Comparison of ENCODE assay signal across 8 mouse cellular contexts in the genomic region with DNA sequence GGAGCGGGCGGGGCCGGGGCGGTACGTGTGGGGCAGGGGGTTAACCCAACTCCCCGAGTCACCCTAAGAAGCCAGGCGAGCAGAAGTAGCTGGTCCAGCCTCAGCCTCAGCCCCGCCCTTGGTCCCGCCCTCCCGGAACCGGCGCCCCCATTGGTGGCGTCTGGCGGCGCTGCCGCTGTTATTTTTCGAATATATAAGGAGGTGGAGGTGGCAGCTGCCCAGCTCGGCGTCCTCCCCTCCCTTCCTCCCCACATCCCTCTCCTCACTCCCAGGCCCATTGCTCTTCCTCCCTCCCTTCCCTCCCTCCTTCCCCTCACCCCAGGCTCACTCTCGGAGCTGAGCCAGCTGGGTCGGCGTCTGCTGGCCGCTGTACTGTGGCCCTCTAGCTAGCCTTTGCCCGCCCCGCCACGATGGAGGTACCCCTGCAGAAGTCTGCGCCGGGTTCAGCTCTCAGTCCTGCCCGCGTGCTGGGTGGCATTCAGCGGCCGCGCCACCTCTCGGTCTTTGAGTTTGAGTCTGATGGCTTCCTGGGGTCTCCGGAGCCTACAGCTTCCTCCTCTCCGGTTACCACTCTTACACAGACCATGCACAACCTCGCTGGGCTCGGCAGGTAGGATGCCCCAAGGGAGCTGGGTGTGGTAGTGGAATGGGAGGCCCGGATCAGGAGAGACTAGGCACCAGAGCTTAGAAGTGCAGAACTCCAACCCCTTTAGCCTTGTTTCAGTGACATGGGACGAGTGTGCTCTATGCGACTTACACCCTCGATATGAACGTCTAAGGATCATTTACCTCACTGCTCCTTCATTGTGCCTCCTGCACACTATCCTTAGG. TPM values are rescaled to one million over a fixed set of nuclear protein-coding genes. Genes with fewer than 3 reads are reported as not detected.
DNase-seq lines count a peak whose midpoint lies in the region; ATAC-seq and TF ChIP-seq lines count a peak whose summit lies in the region.

A gene (plus strand): TSS at position 179 of the 831 bp plus-strand sequence.
A gene (minus strand): TSS at position 512 of the 831 bp plus-strand sequence.

- in situ Hi-C loops in ES-E14 (cut with MboI; ENCODE audit: low sequenced_read_pairs in 2 of 2, unreplicated experiment in 2 of 2): no loop called here

- DNase-seq in ES-E14 (ENCODE audit: low read depth, low spot score): no peak
- DNase-seq in c-Kit-positive CD71-positive TER-119-positive erythroid progenitor cells, embryonic 14.5 days (ENCODE audit: low spot score): peak; percentile 87
- peak; percentile 88 to 94 for DNase-seq in kidney, postnatal 25 days
- DNase-seq in lung, adult 18-20 months: peak; percentile 88 to 92
- DNase-seq in testis, postnatal 10 days (ENCODE audit: low spot score): peak; percentile 93

- no peak within 1 kb of the TSS for H3K27ac ChIP-seq in ES-E14 (ENCODE audit: insufficient read depth, low read depth, low read length, poor library complexity, severe bottlenecking)
- peak within 1 kb of the TSS; percentile 79 for H3K27ac ChIP-seq in forebrain, embryonic 12.5 days
- H3K27ac ChIP-seq in heart, embryonic 16.5 days (ENCODE audit: low read length): peak within 1 kb of the TSS; percentile 95
- H3K27ac ChIP-seq in neural tube, embryonic 14.5 days (ENCODE audit: low read depth, low read length): peak within 1 kb of the TSS; percentile 81

- peaks cover 0 to 13% of the 10 kb centered on the region in 2 experiments; a peak in 3 of 4 replicates for H3K4me1 ChIP-seq in ES-E14 (ENCODE audit: control insufficient read depth in 2 of 2, insufficient read depth in 2 of 2, low read length in 2 of 2, poor library complexity in 1 of 2)
- H3K4me1 ChIP-seq in forebrain, embryonic 12.5 days: peaks cover 53% of the 10 kb centered on the region
- H3K4me1 ChIP-seq in heart, embryonic 16.5 days (ENCODE audit: control insufficient read depth, insufficient read depth, low read length): peaks cover 22% of the 10 kb centered on the region
- no peaks in the 10 kb centered on the region for H3K4me1 ChIP-seq in neural tube, embryonic 14.5 days (ENCODE audit: control insufficient read depth, insufficient read depth, low read length)

- no peaks in the 10 kb centered on the region for H3K9me3 ChIP-seq in ES-E14 (ENCODE audit: control insufficient read depth, insufficient read depth, low read depth, low read length)
- H3K9me3 ChIP-seq in forebrain, embryonic 12.5 days: no peaks in the 10 kb centered on the region
- no peaks in the 10 kb centered on the region for H3K9me3 ChIP-seq in heart, embryonic 16.5 days (replicated peaks; ENCODE audit: control insufficient read depth, low read length)
- no peaks in the 10 kb centered on the region for H3K9me3 ChIP-seq in neural tube, embryonic 14.5 days (ENCODE audit: control insufficient read depth, low read length)

- no peaks in the 10 kb centered on the region for H3K27me3 ChIP-seq in forebrain, embryonic 12.5 days
- no peaks in the 10 kb centered on the region for H3K27me3 ChIP-seq in heart, embryonic 16.5 days (ENCODE audit: control insufficient read depth, insufficient read depth, low read length)
- H3K27me3 ChIP-seq in neural tube, embryonic 14.5 days (ENCODE audit: control insufficient read depth, insufficient read depth, low read length): no peaks in the 10 kb centered on the region

- peak within 1 kb of the TSS; percentile 76 for H3K4me2 ChIP-seq in forebrain, embryonic 12.5 days
- peak within 1 kb of the TSS; percentile 76 for H3K4me2 ChIP-seq in heart, embryonic 16.5 days (ENCODE audit: low read depth, low read length)
- H3K4me2 ChIP-seq in neural tube, embryonic 14.5 days (ENCODE audit: low read depth, low read length): peak within 1 kb of the TSS; percentile 73

- ATAC-seq in forebrain, embryonic 12.5 days (ENCODE audit: low FRiP score): peak; percentile 84
- ATAC-seq in heart, embryonic 16.5 days (replicated peaks; ENCODE audit: extremely low read depth, insufficient read depth, low FRiP score): peak; percentile 91
- peak; percentile 87 for ATAC-seq in neural tube, embryonic 14.5 days (ENCODE audit: low read depth)

- H3K36me3 ChIP-seq in ES-E14 (ENCODE audit: control insufficient read depth, insufficient read depth, low read length, poor library complexity, severe bottlenecking): peaks cover 5% of the 10 kb centered on the region; the same call in 1 of the 2 replicates
- peaks cover 8% of the 10 kb centered on the region; the same call in 1 of the 2 replicates for H3K36me3 ChIP-seq in forebrain, embryonic 12.5 days (replicated peaks)
- peaks cover 9% of the 10 kb centered on the region for H3K36me3 ChIP-seq in heart, embryonic 16.5 days (ENCODE audit: control insufficient read depth, insufficient read depth)
- H3K36me3 ChIP-seq in neural tube, embryonic 14.5 days (ENCODE audit: control insufficient read depth, insufficient read depth, low read length): no peaks in the 10 kb centered on the region

- peak within 1 kb of the TSS; percentile 75 to 90 for H3K4me3 ChIP-seq in ES-E14 (ENCODE audit: insufficient read depth in 1 of 2, low read depth in 1 of 2, low read length in 2 of 2, poor library complexity in 1 of 2, severe bottlenecking in 1 of 2)
- H3K4me3 ChIP-seq in forebrain, embryonic 12.5 days (replicated peaks): peak within 1 kb of the TSS; percentile 60
- peak within 1 kb of the TSS; percentile 66 for H3K4me3 ChIP-seq in heart, embryonic 16.5 days (ENCODE audit: low read length)
- peak within 1 kb of the TSS; percentile 61 for H3K4me3 ChIP-seq in neural tube, embryonic 14.5 days (ENCODE audit: low read depth, low read length)

- H3K9ac ChIP-seq in ES-E14 (ENCODE audit: insufficient read depth, low read depth, low read length, poor library complexity, severe bottlenecking): peak within 1 kb of the TSS; percentile 82
- peak within 1 kb of the TSS; percentile 82 for H3K9ac ChIP-seq in forebrain, embryonic 12.5 days
- peak within 1 kb of the TSS; percentile 78 for H3K9ac ChIP-seq in heart, embryonic 16.5 days (ENCODE audit: low read length)
- H3K9ac ChIP-seq in neural tube, embryonic 14.5 days (replicated peaks; ENCODE audit: low read depth, low read length): peak within 1 kb of the TSS; percentile 80

- WGBS in forebrain, embryonic 12.5 days: under 1% methylated on average over 41 of the region's 43 CpGs
- under 1% methylated on average over 43 of the region's 43 CpGs for WGBS in heart, embryonic 16.5 days
- under 1% methylated on average over 43 of the region's 43 CpGs for WGBS in neural tube, embryonic 14.5 days

TF ChIP-seq in ES-E14, 5 proteins besides CTCF, POLR2A, EP300 and RAD21:
- no peak for TF ChIP-seq ZNF384 (IDR thresholded peaks at IDR 0.05; ENCODE audit: low read depth, low read length)
- no peak for TF ChIP-seq HCFC1 (IDR thresholded peaks at IDR 0.05; ENCODE audit: borderline replicate concordance, insufficient read depth, low read length)

RNA-seq across cellular contexts. Expression of the first gene that starts in this region (rescaled TPM):
- total RNA-seq in ES-E14 (2012; rRNA removed): 9.7 and 16.4 TPM in 2 replicates
- polyA plus RNA-seq in forebrain, embryonic 12.5 days (2016; fragmentation: Nextera tagmentation; extraction: Ambion mirVana): 73.1 and 81.9 TPM in 2 replicates
- 50.4 and 55.8 TPM in 2 replicates for polyA plus RNA-seq in heart, embryonic 16.5 days (2015; fragmentation: Nextera tagmentation; extraction: Ambion mirVana)
- 21.9 and 24.7 TPM in 2 replicates for polyA plus RNA-seq in neural tube, embryonic 14.5 days (2014; fragmentation: Nextera tagmentation; extraction: Ambion mirVana)

RNA-seq across cellular contexts. Expression of the second gene that starts in this region (rescaled TPM):
- 1.5 and 1.6 TPM in 2 replicates for total RNA-seq in ES-E14 (2012; rRNA removed)
- 10.2 and 12.1 TPM in 2 replicates for polyA plus RNA-seq in forebrain, embryonic 12.5 days (2016; fragmentation: Nextera tagmentation; extraction: Ambion mirVana)
- 2.0 and 2.8 TPM in 2 replicates for polyA plus RNA-seq in heart, embryonic 16.5 days (2015; fragmentation: Nextera tagmentation; extraction: Ambion mirVana)
- polyA plus RNA-seq in neural tube, embryonic 14.5 days (2014; fragmentation: Nextera tagmentation; extraction: Ambion mirVana): 9.2 and 9.4 TPM in 2 replicates
